ENCODE assay signal across 16 mouse cellular contexts in the genomic region with DNA sequence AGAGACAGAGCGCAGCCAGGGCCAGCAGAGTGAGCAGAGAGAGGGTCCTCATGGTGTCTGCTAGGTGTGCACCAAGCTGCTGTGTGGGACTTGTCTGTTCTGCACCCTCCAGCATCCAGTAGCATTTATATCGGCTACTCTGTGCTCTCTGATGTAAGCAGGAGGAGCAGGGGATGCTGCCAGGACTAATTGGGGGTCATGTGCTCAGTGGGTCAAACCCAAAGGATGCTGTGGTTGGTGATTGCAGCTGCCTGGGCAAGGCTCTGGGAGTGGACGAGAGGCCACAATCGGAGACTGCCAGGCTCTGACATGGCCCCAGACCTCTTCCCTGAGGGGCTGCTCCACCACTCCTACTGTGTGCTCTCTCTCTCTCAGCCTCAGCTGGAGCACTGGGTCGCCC. TPM values are rescaled to one million over a fixed set of nuclear protein-coding genes. Genes with fewer than 3 reads are reported as not detected.
"Had no signal": no experiment of that assay in that cellular context is flagged by ENCODE, and none has a peak within 500 bp of the region (broad histone marks: within the 10 kb centered on the region; RNA-seq: fewer than 3 reads in every experiment).

A gene (minus strand): TSS at position 101 of the 400 bp plus-strand sequence.

RNA-seq across cellular contexts. Expression of the gene that starts here (rescaled TPM):
- polyA plus RNA-seq: heart, embryonic 10.5 days; heart, embryonic 12.5 days; heart, embryonic 14.5 days; heart, embryonic 16.5 days; hindbrain, embryonic 10.5 days; hindbrain, embryonic 12.5 days; hindbrain, embryonic 14.5 days; hindbrain, embryonic 16.5 days; inflammation-experienced regulatory T-cells, adult 6 months; intestine, embryonic 16.5 days; kidney, adult 2 months; kidney, embryonic 15.5 days; limb, embryonic 11.5 days; limb, embryonic 13.5 days; liver, adult 2 months; liver, embryonic 12.5 days had no signal
